Mouse (Mus musculus) heart, postnatal 0 days (tissue): ENCODE measurements at regions not wholly inside any gene's neighbourhood (a gene's known extent, or its start where the extent isn't known, plus 50 kb on each side); places are given as distances from the start of the nearest gene placed in this dataset.

Experiments
- CTCF ChIP-seq: IDR thresholded peaks from 2 replicates; pipeline ENCODE4 v1.5.1; 2016; ENCODE audit warnings: antibody characterized with exemption, control low read depth, low read depth
- EP300 ChIP-seq: IDR thresholded peaks from 2 replicates; pipeline ENCODE4 v1.6.1; 2016; ENCODE audit warnings: antibody characterized with exemption, low read depth

DNA sequence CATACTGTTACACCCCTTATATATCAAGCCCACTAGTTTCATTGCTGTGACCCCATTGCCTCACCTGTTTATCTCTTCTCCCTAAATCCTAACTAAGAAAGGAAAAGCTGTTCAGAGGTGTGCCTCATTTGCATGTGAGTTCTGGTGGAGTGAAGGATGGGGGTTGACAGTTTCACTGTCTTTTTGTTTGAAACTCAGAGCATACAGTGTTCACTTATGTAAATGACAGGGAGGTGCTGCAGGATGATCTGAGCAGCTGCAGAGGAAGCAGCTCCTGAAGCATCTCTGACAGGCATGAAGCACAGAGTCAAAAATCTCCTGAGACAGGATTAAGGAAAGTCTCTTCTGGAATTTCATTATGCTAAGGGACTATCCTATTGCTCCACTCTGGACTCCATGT lies 351.9 kb downstream of the Eepd1 start:
- no peak for TF ChIP-seq CTCF
- no peak for TF ChIP-seq EP300
